Mouse (Mus musculus) c-Kit-positive CD71-positive TER-119-positive erythroid progenitor cells, embryonic 14.5 days (primary cell): ENCODE results near the gene Cisd2.

Source experiments
- DNase-seq: peaks from one replicate; pipeline ENCODE4 v3.0.0-alpha.2; 2013; ENCODE audit warnings: low spot score

Cisd2 gene

GRCm38 (mm10) chr3:135423608-135424212 is at the start of gene Cisd2:
Cisd2 (minus strand) TSS chr3:135423925.
- DNase-seq: peak; percentile 34

- DNase-seq: no peak
Observed at GRCm38 (mm10) chr3:135470823-135471222, 47.1 kb upstream of the Cisd2 start.

- no peak for DNase-seq
Observed at GRCm38 (mm10) chr3:135469974-135470373, 46.2 kb upstream of the Cisd2 start.

- DNase-seq: no peak
Observed at GRCm38 (mm10) chr3:135469146-135469545, 45.4 kb upstream of the Cisd2 start.

GRCm38 (mm10) chr3:135468402-135468801 is 44.7 kb upstream of the Cisd2 start:
- DNase-seq: no peak

GRCm38 (mm10) chr3:135458981-135459380 is 35.3 kb upstream of the Cisd2 start:
- DNase-seq: no peak

GRCm38 (mm10) chr3:135444930-135445329 is 21.2 kb upstream of the Cisd2 start:
- no peak for DNase-seq

- DNase-seq: no peak
Observed at GRCm38 (mm10) chr3:135440621-135441020, 16.9 kb upstream of the Cisd2 start.

- peak; percentile 71 for DNase-seq
Observed at GRCm38 (mm10) chr3:135440221-135440620, 16.5 kb upstream of the Cisd2 start.

- no peak for DNase-seq
Observed at GRCm38 (mm10) chr3:135439651-135440050, 15.9 kb upstream of the Cisd2 start.

- DNase-seq: peak; percentile 63
Observed at GRCm38 (mm10) chr3:135438913-135439531, 15.3 kb upstream of the Cisd2 start.

GRCm38 (mm10) chr3:135438531-135438912 is 14.8 kb upstream of the Cisd2 start:
- DNase-seq: peak; percentile 81

GRCm38 (mm10) chr3:135437758-135438495 is 14.2 kb upstream of the Cisd2 start, which contains the start of gene Ube2d3:
Ube2d3 (plus strand) TSS chr3:135438149.
- DNase-seq: peak; percentile 97

- DNase-seq: no peak
Observed at GRCm38 (mm10) chr3:135436901-135437616, 13.3 kb upstream of the Cisd2 start.

GRCm38 (mm10) chr3:135422856-135423607 is 693 bp downstream of the Cisd2 start:
- peak; percentile 81 for DNase-seq

GRCm38 (mm10) chr3:135422232-135422855 is 1.4 kb downstream of the Cisd2 start:
- DNase-seq: no peak

GRCm38 (mm10) chr3:135421310-135421594 is 2.5 kb downstream of the Cisd2 start:
- DNase-seq: no peak

- peak; percentile 48 for DNase-seq
Observed at GRCm38 (mm10) chr3:135420542-135421309, 3.0 kb downstream of the Cisd2 start.

- no peak for DNase-seq
Observed at GRCm38 (mm10) chr3:135417799-135418198, 5.9 kb downstream of the Cisd2 start.

- DNase-seq: no peak
Observed at GRCm38 (mm10) chr3:135417245-135417644, 6.5 kb downstream of the Cisd2 start.

GRCm38 (mm10) chr3:135411824-135412223 is 11.9 kb downstream of the Cisd2 start:
- no peak for DNase-seq
